Mouse (Mus musculus): Measurements from ENCODE around the gene Psg18.
"Not testable (repeated sequence)": the region's sequence is repeated elsewhere in the genome, so short reads cannot be mapped to it uniquely, and the experiment has no call there.

Gene Psg18

GRCm38 (mm10) chr7:18354909-18355308 lies at the start of gene Psg18:
Gene Psg18, minus strand, starts transcription at chr7:18355009.
- not testable (repeated sequence) for DNase-seq (ENCODE audit: low spot score)

GRCm38 (mm10) chr7:18403407-18403806 lies 48.6 kb upstream of the Psg18 start:
- DNase-seq (ENCODE audit: low spot score) = peak; percentile 4

- DNase-seq (ENCODE audit: low spot score) = peak; percentile 3
Observed at GRCm38 (mm10) chr7:18402527-18403237, 47.9 kb upstream of the Psg18 start.

- DNase-seq (ENCODE audit: low spot score) = not testable (repeated sequence)
Observed at GRCm38 (mm10) chr7:18391483-18391882, 36.7 kb upstream of the Psg18 start.

GRCm38 (mm10) chr7:18378295-18378694 lies 23.5 kb upstream of the Psg18 start:
- no peak for DNase-seq (ENCODE audit: low spot score)

- not testable (repeated sequence) for DNase-seq (ENCODE audit: low spot score)
Observed at GRCm38 (mm10) chr7:18335411-18335810, 19.4 kb downstream of the Psg18 start.
